Mouse (Mus musculus): ENCODE measurements around the gene Irf4. TPM values are rescaled to one million over a fixed set of nuclear protein-coding genes. Genes with fewer than 3 reads are reported as not detected.

The Irf4 gene
- polyA plus RNA-seq, 1 experiment: 8.0 TPM

DNA sequence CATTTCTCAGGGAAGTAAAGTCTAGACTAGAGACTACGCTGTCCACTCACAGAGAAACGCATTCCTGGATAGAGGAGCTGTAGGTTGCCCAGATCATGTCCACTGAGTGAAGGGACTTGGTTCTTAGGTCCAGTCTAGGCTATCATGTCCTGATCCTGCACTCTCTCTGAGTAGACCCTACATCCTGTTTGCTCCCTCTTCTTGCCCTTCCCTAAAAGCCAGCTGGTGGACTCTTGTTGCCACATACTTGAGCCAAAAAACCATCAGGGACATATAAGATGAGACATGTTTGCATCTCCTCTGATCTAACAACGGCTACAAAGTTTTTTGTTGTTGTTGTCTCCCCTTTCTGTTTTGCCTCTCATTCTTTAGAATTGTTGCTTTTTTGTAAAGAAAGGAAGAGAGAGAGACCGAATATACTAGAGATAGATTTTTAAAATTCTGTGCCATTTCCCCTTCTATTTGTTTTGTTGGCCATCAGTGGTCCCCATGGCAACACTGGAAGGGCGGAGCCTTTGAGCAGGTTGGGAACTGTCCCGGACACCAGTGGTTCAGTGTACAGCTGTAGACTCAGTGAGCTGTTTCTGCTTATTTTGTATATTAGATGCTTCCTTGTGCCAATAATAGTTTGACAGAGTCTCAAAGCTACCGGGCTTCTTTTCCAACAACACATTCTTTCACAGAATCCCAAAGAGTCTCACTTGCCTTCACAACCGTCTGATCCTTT, 15.2 kb downstream of the Irf4 start:
- Histone ChIP-seq H3K27ac (replicated peaks; ENCODE audit: low read depth, low read length) (no peak overlapping the region), H3K4me1 (ENCODE audit: control insufficient read depth, insufficient read depth, insufficient read length, low read length) (no peaks in the 10 kb centered on the region; the same call in 1 of the 2 replicates), H3K4me3 (ENCODE audit: insufficient read depth, low read depth, low read length) (no peak overlapping the region)

DNA sequence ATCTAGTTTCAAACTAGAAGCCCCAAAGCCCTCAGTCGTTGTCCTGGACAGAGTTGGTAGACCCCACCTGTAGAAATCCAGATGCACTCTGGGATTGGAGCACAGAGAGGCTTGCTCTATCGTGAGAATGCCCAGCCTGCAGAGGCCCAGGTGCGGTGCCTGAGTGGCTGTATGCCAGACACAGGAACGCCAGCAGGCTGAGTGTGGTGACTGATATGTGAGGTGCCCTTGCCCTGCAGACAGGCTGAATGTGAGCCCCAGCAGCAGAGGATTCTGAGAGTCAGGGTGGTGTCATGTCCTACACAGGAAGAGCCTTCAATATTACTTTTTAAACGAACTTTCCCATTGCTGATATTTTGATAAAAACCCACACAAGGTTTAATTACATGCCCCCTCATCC, 16.9 kb downstream of the Irf4 start:
- Histone ChIP-seq H3K27ac (replicated peaks; ENCODE audit: low read depth, low read length) (no peak overlapping the region), H3K4me3 (ENCODE audit: insufficient read depth, low read depth, low read length) (no peak overlapping the region), H3K4me1 (ENCODE audit: control insufficient read depth, insufficient read depth, insufficient read length, low read length) (no peaks in the 10 kb centered on the region; the same call in 1 of the 2 replicates)

DNA sequence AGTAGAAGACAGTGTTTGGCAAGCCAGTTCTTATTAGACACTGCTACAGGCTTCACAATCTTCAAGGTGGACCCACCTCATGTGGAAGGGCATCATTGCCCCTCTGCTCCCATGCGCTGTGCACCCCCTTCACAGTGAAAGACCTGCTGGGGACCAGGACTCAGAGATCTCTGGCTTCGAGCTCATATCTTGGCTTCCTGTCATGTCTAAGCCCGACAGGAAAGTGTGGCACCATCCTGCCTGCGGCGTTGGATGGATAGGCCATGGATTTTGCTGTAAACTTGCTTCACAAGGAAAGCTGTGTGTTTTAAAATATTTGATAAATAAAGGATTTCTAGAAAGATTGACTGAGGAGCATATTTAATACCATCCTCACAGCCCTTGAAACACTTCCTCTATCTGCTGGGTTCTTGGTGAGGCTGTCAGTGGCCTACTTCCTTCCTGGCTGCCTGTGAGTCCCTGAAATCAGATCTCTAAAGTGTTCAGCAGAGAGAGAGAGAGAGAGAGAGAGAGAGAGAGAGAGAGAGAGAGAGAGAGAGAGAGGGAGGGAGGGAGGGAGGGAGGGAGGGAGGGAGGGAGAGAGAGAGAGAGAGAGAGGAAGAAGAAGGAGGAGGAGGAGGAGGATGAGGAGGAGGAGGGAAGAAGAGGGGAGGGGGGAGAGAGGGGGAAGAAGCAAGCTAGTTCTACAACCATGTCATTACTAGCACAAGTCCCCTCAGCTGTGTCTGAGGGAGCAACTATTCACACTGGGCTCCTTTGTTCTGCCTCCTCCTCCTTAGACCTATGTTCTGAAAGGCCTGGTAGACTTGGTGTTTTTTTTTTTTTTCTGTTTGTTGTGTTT, 17.8 kb downstream of the Irf4 start:
- no peak overlapping the region for H3K4me3 ChIP-seq (ENCODE audit: insufficient read depth, low read depth, low read length)
- peak overlapping the region; percentile 17; the same call in 1 of the 2 replicates for H3K27ac ChIP-seq (replicated peaks; ENCODE audit: low read depth, low read length)
- H3K4me1 ChIP-seq (ENCODE audit: control insufficient read depth, insufficient read depth, insufficient read length, low read length): no peaks in the 10 kb centered on the region; the same call in 1 of the 2 replicates

DNA sequence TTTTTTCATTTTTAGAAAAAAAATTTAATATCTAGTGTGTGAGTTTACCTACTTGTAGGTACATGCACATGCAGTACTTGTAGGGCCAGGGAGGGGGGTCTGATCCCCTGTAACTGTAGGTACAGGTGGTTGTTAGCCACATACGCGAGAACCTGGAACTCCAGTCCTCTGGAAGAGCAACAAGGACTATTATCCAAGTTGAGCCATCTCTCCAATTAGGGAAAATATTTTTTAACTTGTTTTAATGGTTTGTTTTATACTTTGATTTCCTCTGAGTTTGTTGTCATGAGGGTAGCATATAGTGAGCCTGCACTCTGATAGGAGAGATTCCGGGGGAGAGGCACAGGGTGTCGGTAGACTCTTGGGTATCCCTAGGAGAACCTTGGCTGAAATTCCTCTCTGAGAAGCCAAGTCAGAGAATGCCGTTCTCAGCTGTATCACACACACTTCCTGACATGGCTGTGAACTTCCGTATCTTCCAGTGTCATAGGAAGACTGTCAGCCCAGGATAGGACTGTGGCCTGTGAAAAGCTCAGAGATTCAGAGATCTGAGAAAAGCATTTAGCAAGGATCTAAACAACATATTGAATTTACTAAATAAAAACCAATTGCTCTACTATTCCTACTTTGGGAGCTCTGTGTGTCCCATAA, 18.6 kb downstream of the Irf4 start:
- Histone ChIP-seq H3K4me1 (ENCODE audit: control insufficient read depth, insufficient read depth, insufficient read length, low read length) (no peaks in the 10 kb centered on the region; the same call in 1 of the 2 replicates), H3K4me3 (ENCODE audit: insufficient read depth, low read depth, low read length) (no peak overlapping the region), H3K27ac (replicated peaks; ENCODE audit: low read depth, low read length) (peak overlapping the region; percentile 14; the same call in 1 of the 2 replicates)

DNA sequence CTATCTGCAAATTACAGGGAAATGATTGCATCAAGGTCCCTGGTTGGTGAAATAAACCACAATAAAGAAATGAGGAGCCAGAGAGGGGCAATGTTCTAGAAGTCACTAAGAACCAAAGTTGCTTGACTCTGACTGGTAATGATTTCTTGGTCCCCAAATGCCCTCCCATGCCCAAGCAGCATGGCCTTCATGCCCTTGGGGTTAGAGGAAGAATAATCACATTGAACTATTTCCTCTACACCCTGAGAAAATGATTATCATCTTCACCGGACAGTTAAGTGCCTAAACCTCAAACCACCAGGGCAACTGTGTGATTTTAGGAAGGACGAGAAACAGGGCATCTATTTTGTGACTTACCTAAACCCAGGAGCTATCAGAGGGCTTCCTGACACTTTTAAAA, 27.0 kb downstream of the Irf4 start:
- Histone ChIP-seq H3K4me1 (ENCODE audit: control insufficient read depth, insufficient read depth, insufficient read length, low read length) (no peaks in the 10 kb centered on the region), H3K4me3 (ENCODE audit: insufficient read depth, low read depth, low read length) (no peak overlapping the region), H3K27ac (replicated peaks; ENCODE audit: low read depth, low read length) (no peak overlapping the region)

DNA sequence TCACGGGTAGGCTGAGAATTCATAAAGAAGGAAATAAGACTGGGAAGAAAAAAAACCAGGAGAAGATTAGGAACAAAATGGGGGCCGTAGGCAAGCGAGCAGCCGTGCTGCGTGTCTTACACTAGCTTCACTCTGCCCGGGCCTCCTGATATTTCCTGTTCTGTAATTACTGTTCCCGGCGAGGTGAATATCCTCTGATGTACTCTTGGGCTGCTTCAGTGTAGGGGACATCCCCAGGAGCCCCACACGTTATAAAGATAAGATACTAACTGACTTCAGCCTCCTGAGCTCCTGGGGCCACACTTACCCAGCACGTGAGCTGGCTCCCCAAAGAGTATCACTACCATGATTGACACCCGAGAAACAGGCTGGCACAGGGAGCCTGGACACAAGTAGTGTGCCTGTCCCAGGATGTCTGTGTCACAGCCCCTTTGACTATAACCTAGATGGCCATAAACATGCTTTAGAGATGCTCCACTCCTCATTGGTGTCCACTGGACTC, 28.7 kb downstream of the Irf4 start:
- Histone ChIP-seq H3K27ac (replicated peaks; ENCODE audit: low read depth, low read length) (no peak overlapping the region), H3K4me1 (ENCODE audit: control insufficient read depth, insufficient read depth, insufficient read length, low read length) (no peaks in the 10 kb centered on the region), H3K4me3 (ENCODE audit: insufficient read depth, low read depth, low read length) (no peak overlapping the region)

DNA sequence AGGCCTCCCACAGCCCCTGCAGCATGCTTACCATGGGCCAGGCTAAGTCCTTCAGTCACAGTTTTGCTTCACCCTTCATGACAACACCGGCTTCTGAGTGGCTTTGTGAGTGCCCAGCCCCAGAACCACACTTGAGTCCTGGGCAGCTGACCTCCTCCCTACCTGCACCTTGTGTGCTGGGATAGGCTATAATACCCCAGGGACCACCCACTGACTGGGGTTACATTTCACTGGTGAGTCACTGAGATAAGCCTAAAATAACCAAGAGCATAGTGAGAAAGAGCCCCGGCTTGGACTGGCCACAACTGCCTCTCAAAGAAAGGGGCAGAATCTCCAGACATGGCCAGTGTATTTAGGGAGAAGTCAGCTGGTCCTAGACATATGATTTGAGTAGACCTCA, 32.9 kb downstream of the Irf4 start:
- Histone ChIP-seq H3K4me1 (ENCODE audit: control insufficient read depth, insufficient read depth, insufficient read length, low read length) (peaks cover 10% of the 10 kb centered on the region; the same call in 1 of the 2 replicates), H3K27ac (replicated peaks; ENCODE audit: low read depth, low read length) (no peak overlapping the region)

DNA sequence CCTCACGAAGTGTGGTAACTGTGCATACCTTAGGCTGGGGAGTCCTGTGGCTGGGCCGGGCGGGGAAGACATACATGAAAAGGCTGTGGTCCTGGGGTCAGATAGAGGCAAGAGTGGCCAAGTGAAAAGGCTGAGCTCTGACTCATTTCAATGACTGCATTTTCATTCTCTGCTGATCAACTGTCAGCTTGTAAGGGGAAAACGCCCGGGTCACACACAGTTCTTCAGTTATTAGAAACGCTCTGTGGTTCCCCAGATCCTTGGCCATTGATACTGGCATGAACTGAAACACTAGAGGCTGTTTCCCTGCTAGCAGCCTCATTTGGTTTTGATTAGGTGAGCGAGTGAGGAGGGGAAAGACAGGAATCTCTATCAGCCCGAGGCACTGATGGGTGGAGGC, 33.4 kb downstream of the Irf4 start:
- H3K4me3 ChIP-seq (ENCODE audit: insufficient read depth, low read depth, low read length): no peak overlapping the region
- H3K27ac ChIP-seq (replicated peaks; ENCODE audit: low read depth, low read length): no peak overlapping the region
- peaks cover 10% of the 10 kb centered on the region; the same call in 1 of the 2 replicates for H3K4me1 ChIP-seq (ENCODE audit: control insufficient read depth, insufficient read depth, insufficient read length, low read length)

More for the DNA sequence above, 32.9 kb downstream of the Irf4 start:
- no peak overlapping the region for H3K4me3 ChIP-seq (ENCODE audit: insufficient read depth, low read depth, low read length)

DNA sequence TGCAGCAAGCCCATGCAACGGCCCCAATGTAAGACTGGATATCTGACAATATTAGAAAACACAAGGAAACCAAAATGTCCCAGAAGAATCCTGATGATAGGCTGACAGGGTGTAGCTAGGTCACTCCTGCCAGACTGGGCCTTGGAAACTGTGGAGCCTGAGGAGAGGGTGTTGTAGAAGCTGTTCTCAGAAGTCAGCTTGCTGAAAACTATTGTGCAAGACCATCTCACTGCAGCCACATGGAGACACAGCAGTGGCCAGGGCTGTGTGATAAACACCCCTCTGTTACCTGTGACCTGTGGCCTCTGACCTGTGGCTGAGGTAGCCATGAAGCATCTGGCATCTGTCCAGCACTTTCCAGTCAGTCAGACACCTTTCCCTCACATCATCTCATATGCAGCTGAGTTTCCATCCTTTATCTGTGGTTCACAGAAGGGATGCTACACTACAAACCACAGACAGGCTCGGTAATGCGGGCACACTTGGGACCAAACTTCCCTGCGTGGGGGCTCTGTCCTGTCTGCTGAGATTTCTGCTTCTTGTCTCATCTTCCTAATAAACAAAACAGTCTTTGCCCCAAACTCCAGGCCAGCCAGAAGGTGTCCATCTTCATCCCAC, 36.5 kb downstream of the Irf4 start:
- H3K4me1 ChIP-seq (ENCODE audit: control insufficient read depth, insufficient read depth, insufficient read length, low read length): peaks cover 10% of the 10 kb centered on the region; the same call in 1 of the 2 replicates
- no peak overlapping the region for H3K27ac ChIP-seq (replicated peaks; ENCODE audit: low read depth, low read length)
- H3K4me3 ChIP-seq (ENCODE audit: insufficient read depth, low read depth, low read length): no peak overlapping the region

DNA sequence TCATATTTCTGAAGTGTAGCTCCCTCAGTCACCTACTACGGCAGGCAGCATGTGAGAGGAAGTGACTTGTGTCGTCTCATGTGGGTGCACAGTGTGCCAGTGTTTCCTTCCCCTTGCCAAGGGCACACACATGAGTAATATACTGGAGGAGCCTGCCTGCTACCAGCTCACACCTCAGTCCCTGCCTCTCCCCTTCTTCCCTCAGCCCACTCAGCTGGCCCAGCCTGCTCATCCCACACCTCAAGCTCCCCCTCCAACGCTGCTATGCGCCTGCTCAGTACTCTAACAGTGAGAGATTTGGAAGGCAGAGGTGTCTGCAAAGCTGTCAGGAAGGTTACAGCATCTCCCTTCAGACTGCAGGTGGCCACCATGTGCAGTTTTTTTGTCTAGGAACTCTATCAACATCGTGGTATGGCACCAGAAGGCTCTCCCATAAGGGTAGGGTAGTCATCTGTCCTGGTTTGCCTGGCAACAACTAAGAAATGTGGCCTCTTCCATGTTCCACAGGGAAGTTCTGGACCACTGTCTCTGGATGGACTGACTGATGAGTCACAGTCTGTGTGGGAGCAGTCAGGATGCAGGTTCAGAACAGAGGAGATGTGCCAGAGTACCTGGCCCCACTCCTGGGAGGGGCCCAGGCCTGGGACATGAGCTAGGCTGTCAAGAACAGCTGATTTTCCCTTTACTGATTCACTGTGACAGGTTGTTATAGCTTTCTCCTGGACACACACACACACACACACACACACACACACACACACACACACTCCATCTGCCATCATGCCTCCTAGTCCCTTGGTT, 37.4 kb downstream of the Irf4 start:
- Histone ChIP-seq H3K27ac (replicated peaks; ENCODE audit: low read depth, low read length) (no peak overlapping the region), H3K4me1 (ENCODE audit: control insufficient read depth, insufficient read depth, insufficient read length, low read length) (peaks cover 10% of the 10 kb centered on the region; the same call in 1 of the 2 replicates), H3K4me3 (ENCODE audit: insufficient read depth, low read depth, low read length) (no peak overlapping the region)

DNA sequence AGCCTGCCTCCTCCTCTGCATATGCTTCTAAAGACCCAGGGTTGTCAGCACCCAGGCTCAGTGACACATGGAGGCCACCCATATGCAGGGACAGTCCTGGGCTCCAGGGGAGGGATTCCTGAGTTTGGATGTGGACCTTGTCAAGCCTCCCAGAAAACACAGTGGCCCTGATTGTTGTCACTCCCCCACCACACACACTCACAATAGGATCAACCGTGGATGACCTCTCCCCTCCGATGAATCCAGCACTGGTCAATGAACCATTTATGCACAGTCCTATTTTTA, 38.0 kb downstream of the Irf4 start:
- Histone ChIP-seq H3K4me3 (ENCODE audit: insufficient read depth, low read depth, low read length) (no peak overlapping the region), H3K27ac (replicated peaks; ENCODE audit: low read depth, low read length) (no peak overlapping the region), H3K4me1 (ENCODE audit: control insufficient read depth, insufficient read depth, insufficient read length, low read length) (peaks cover 10% of the 10 kb centered on the region; the same call in 1 of the 2 replicates)

DNA sequence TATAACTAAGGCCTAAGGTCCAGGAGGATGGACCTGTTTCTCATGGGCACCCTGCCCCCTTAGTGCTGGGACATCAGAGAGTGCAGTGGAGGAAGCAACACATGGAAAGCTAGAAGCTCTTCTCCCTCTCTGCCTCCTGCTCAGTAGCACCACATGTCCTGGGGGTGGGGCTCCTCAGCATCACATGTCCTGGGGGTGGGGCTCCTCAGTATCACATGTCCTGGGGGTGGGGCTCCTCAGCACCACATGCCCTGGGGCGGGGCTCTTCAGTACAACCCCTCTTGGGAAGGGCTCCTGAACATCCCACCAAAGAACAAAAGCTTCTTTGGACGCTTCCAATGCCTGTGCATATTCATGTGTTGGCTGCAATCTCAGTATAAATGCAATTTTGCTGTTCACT, 38.5 kb downstream of the Irf4 start:
- no peak overlapping the region for H3K4me3 ChIP-seq (ENCODE audit: insufficient read depth, low read depth, low read length)
- H3K4me1 ChIP-seq (ENCODE audit: control insufficient read depth, insufficient read depth, insufficient read length, low read length): peaks cover 10% of the 10 kb centered on the region; the same call in 1 of the 2 replicates
- no peak overlapping the region for H3K27ac ChIP-seq (replicated peaks; ENCODE audit: low read depth, low read length)

DNA sequence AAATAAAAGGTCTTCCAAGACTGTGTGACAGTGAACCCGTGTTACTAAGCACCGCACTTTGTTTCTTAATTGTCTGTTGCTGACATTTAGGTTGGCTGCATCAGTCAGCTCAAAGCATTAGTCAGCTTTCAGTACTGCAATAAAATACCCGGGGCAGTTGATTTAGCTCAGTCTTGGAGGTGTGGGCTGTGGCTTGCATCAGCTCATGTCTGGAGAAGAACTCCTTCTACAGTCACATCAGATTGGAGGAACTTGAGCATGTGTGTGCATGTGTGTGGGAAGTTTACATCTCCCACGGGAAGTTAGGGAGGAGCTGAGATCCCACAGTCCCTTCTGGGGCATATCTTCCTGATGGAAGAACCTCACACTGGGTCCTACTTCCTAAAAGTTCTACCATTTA, 38.9 kb downstream of the Irf4 start:
- H3K4me1 ChIP-seq (ENCODE audit: control insufficient read depth, insufficient read depth, insufficient read length, low read length): peaks cover 10% of the 10 kb centered on the region; the same call in 1 of the 2 replicates
- no peak overlapping the region for H3K4me3 ChIP-seq (ENCODE audit: insufficient read depth, low read depth, low read length)
- H3K27ac ChIP-seq (replicated peaks; ENCODE audit: low read depth, low read length): no peak overlapping the region

DNA sequence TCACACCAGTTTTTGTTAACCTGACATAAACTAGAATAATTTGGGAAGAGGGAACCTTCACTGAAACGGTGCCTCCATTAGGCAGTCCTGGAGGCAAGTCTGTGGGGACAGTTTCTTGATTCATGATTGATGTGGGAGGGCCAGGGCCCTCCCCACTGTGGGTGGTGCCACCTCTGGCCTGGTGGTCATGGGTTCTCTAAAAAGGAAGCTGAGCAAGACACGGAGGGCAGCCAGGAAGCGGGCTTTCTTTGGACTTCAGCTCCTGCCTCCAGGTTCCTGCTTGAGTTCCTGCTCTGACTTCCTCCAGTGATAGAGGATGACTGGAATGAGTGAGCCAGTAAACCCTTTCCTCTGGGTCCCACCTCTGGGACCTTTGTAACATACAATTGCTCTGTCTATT, 39.4 kb downstream of the Irf4 start:
- Histone ChIP-seq H3K4me1 (ENCODE audit: control insufficient read depth, insufficient read depth, insufficient read length, low read length) (peaks cover 10% of the 10 kb centered on the region; the same call in 1 of the 2 replicates), H3K4me3 (ENCODE audit: insufficient read depth, low read depth, low read length) (no peak overlapping the region), H3K27ac (replicated peaks; ENCODE audit: low read depth, low read length) (no peak overlapping the region)

All from brown adipose tissue, adult 24 weeks (tissue).